In the genomic region with DNA sequence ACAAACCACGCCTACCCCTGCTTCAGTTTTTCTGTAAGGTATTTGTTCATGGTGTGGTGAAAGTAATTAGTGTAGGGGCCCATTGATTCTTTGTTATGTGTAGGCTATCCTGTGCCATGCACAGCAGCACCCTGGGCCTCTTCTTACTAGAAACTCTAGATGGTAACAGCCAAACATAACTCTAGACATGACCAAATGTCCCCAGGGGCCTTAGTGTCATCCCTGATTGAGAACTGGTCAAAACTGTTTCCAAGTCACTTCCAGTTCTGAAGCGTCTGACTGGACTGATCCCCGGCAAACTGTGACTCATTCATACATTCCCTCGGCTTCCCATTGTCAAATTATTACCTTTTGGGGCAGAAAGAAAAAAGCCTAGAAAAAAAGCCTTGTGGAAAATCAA, we compare ENCODE assay signal across 31 mouse cellular contexts.
"Had no signal": no experiment of that assay in that cellular context is flagged by ENCODE, and none has a peak within 500 bp of the region (broad histone marks: within the 10 kb centered on the region; RNA-seq: fewer than 3 reads in every experiment).

No protein-coding gene starts in this region.

- H3K27me3 ChIP-seq: limb, embryonic 12.5 days; limb, embryonic 15.5 days; liver, embryonic 12.5 days; liver, embryonic 13.5 days; liver, embryonic 15.5 days; lung, embryonic 15.5 days; megakaryocyte, embryonic 14.5 days; midbrain, embryonic 12.5 days; midbrain, embryonic 13.5 days; midbrain, embryonic 15.5 days had no signal

- H3K9me3 ChIP-seq: limb, embryonic 10.5 days; limb, embryonic 12.5 days; limb, embryonic 13.5 days; limb, embryonic 15.5 days; liver, embryonic 12.5 days; liver, embryonic 13.5 days; liver, embryonic 15.5 days; lung, embryonic 15.5 days; megakaryocyte, embryonic 14.5 days; midbrain, embryonic 10.5 days; midbrain, embryonic 12.5 days; midbrain, embryonic 13.5 days; midbrain, embryonic 15.5 days had no signal

- DNase-seq: left cerebral cortex, postnatal 4 days; liver; liver, embryonic 13.5 days; liver, postnatal 0 days; lung, adult 18-20 months; lung, adult 2 months; lung, embryonic 14.5 days; lung, postnatal 10 days; lung, postnatal 14 days; lung, postnatal 36 days; lung, postnatal 4 days; midbrain, embryonic 14.5 days had no signal

- H3K4me2 ChIP-seq: limb, embryonic 12.5 days; limb, embryonic 13.5 days; limb, embryonic 15.5 days; liver, embryonic 11.5 days; liver, embryonic 12.5 days; liver, embryonic 13.5 days; liver, embryonic 15.5 days; lung, embryonic 14.5 days; lung, embryonic 15.5 days; midbrain, embryonic 11.5 days; midbrain, embryonic 12.5 days; midbrain, embryonic 13.5 days; midbrain, embryonic 15.5 days had no signal

- H3K27ac ChIP-seq: limb, embryonic 10.5 days; limb, embryonic 12.5 days; limb, embryonic 13.5 days; limb, embryonic 15.5 days; liver, embryonic 12.5 days; liver, embryonic 13.5 days; liver, embryonic 14.5 days; liver, embryonic 15.5 days; lung, embryonic 15.5 days; macrophage; midbrain, embryonic 10.5 days; midbrain, embryonic 12.5 days; midbrain, embryonic 13.5 days; midbrain, embryonic 15.5 days had no signal

- H3K9ac ChIP-seq: limb, embryonic 12.5 days; limb, embryonic 13.5 days; limb, embryonic 15.5 days; liver, embryonic 12.5 days; liver, embryonic 13.5 days; liver, embryonic 14.5 days; liver, embryonic 15.5 days; liver, postnatal 0 days; lung, embryonic 14.5 days; lung, embryonic 15.5 days; midbrain, embryonic 12.5 days; midbrain, embryonic 13.5 days; midbrain, embryonic 15.5 days had no signal

- H3K4me3 ChIP-seq: limb, embryonic 10.5 days; limb, embryonic 12.5 days; limb, embryonic 13.5 days; limb, embryonic 15.5 days; liver, embryonic 12.5 days; liver, embryonic 13.5 days; liver, embryonic 15.5 days; lung, embryonic 15.5 days; megakaryocyte, embryonic 14.5 days; midbrain, embryonic 10.5 days; midbrain, embryonic 12.5 days; midbrain, embryonic 13.5 days; midbrain, embryonic 15.5 days; myocyte had no signal

- ATAC-seq: liver, embryonic 12.5 days; liver, postnatal 0 days; lung, postnatal 0 days; midbrain, embryonic 13.5 days; midbrain, embryonic 15.5 days; midbrain, embryonic 16.5 days had no signal

- H3K4me1 ChIP-seq: liver, embryonic 12.5 days; liver, embryonic 13.5 days; liver, embryonic 15.5 days; lung, embryonic 15.5 days; megakaryocyte, embryonic 14.5 days; midbrain, embryonic 10.5 days; midbrain, embryonic 12.5 days; midbrain, embryonic 13.5 days; midbrain, embryonic 15.5 days had no signal

- H3K36me3 ChIP-seq: limb, embryonic 10.5 days; limb, embryonic 12.5 days; limb, embryonic 13.5 days; limb, embryonic 15.5 days; liver, embryonic 12.5 days; liver, embryonic 13.5 days; liver, embryonic 15.5 days; lung, embryonic 15.5 days; midbrain, embryonic 10.5 days; midbrain, embryonic 12.5 days; midbrain, embryonic 13.5 days; midbrain, embryonic 15.5 days had no signal
